Mouse (Mus musculus) frontal cortex, postnatal 14 days (tissue): ENCODE results near the gene Dhx36.

Experiments
- DNase-seq, 2 experiments: peaks; one replicate each; pipeline ENCODE4 v3.0.0; 2022; ENCODE audit warnings: low spot score in 2 of 2

Dhx36 gene

GRCm38 (mm10) chr3:62418387-62419138 is 88.2 kb downstream of the Dhx36 start:
- DNase-seq: no peak
